Mouse (Mus musculus) thymus, adult 2 months (tissue): ENCODE data around the gene Col9a2.

Experiments used
- CTCF ChIP-seq: fragments of 200-500 bp; IDR thresholded peaks from 2 replicates; pipeline ENCODE4 v1.5.1; 2012; ENCODE audit warnings: mild to moderate bottlenecking, control low read depth, low read length, moderate library complexity, borderline replicate concordance; ENCODE audit not compliant: control insufficient read depth, poor library complexity, insufficient read depth; ENCODE audit errors: extremely low read depth
- POLR2A ChIP-seq: fragments of 200-500 bp; IDR thresholded peaks from 2 replicates; pipeline ENCODE4 v1.6.1; 2012; ENCODE audit warnings: mild to moderate bottlenecking, low read length, control low read depth, moderate library complexity; ENCODE audit not compliant: control insufficient read depth, poor library complexity, insufficient read depth; ENCODE audit errors: extremely low read depth

GRCm38 (mm10) chr4:121008071-121008745 lies 31.0 kb upstream of the Col9a2 start:
- no peak for TF ChIP-seq CTCF
- no peak for TF ChIP-seq POLR2A
